Mouse (Mus musculus): ENCODE data around the gene 1600014C23Rik. TPM values are rescaled to one million over a fixed set of nuclear protein-coding genes. Genes with fewer than 3 reads are reported as not detected.
A peak's percentile ranks its signal among the peaks of the same experiment; 100 is the strongest.

The 1600014C23Rik gene
- polyA plus RNA-seq (2014; fragmentation: Nextera tagmentation; extraction: Ambion mirVana) = not detected in 2 replicates

- 1% methylated on average over 41 of the region's 41 CpGs for WGBS
- H3K4me1 ChIP-seq (replicated peaks; ENCODE audit: control insufficient read depth, insufficient read depth, low read length) = peaks cover 41% of the 10 kb centered on the region
Observed at GRCm38 (mm10) chr17:45733735-45734301, at the start of gene 1600014C23Rik. TSS of gene 1600014C23Rik (minus strand) at chr17:45733844.

GRCm38 (mm10) chr17:45778446-45778845 is 44.8 kb upstream of the 1600014C23Rik start:
- no peaks in the 10 kb centered on the region for H3K4me1 ChIP-seq (replicated peaks; ENCODE audit: control insufficient read depth, insufficient read depth, low read length)
- no peak overlapping the region for H3K27ac ChIP-seq (ENCODE audit: low read depth, low read length)
- H3K27me3 ChIP-seq (replicated peaks; ENCODE audit: control insufficient read depth, insufficient read depth, low read length) = no peaks in the 10 kb centered on the region
- H3K9me3 ChIP-seq (ENCODE audit: control insufficient read depth, low read length) = no peaks in the 10 kb centered on the region
- no peak overlapping the region for H3K4me2 ChIP-seq
- 84% methylated on average over 4 of the region's 4 CpGs for WGBS
- no peak for ATAC-seq (replicated peaks; ENCODE audit: low FRiP score)
- no peaks in the 10 kb centered on the region; the same call in 1 of the 2 replicates for H3K36me3 ChIP-seq (ENCODE audit: control insufficient read depth, insufficient read depth, low read length)
- no peak overlapping the region for H3K4me3 ChIP-seq (ENCODE audit: low read depth, low read length)
- H3K9ac ChIP-seq (ENCODE audit: low read depth, low read length) = no peak overlapping the region
- no peak for DNase-seq (ENCODE audit: low spot score)

More at GRCm38 (mm10) chr17:45733735-45734301, at the start of gene 1600014C23Rik:
- peaks cover 30% of the 10 kb centered on the region for H3K27me3 ChIP-seq (replicated peaks; ENCODE audit: control insufficient read depth, insufficient read depth, low read length)
- H3K4me3 ChIP-seq (ENCODE audit: low read depth, low read length) = peak within 1 kb of the TSS; percentile 40
- H3K9ac ChIP-seq (ENCODE audit: low read depth, low read length) = peak within 1 kb of the TSS; percentile 65
- H3K4me2 ChIP-seq = peak within 1 kb of the TSS; percentile 85
- H3K9me3 ChIP-seq (ENCODE audit: control insufficient read depth, low read length) = no peaks in the 10 kb centered on the region
- no peak for DNase-seq (ENCODE audit: low spot score)
- no peaks in the 10 kb centered on the region for H3K36me3 ChIP-seq (ENCODE audit: control insufficient read depth, insufficient read depth, low read length)
- no peak for ATAC-seq (replicated peaks; ENCODE audit: low FRiP score)
- peak within 1 kb of the TSS; percentile 72 for H3K27ac ChIP-seq (ENCODE audit: low read depth, low read length)

GRCm38 (mm10) chr17:45777431-45777830 is 43.8 kb upstream of the 1600014C23Rik start:
- no peak overlapping the region for H3K4me2 ChIP-seq
- H3K9me3 ChIP-seq (ENCODE audit: control insufficient read depth, low read length) = no peaks in the 10 kb centered on the region
- DNase-seq (ENCODE audit: low spot score) (no peak), ATAC-seq (replicated peaks; ENCODE audit: low FRiP score) (no peak)
- no peak overlapping the region for H3K9ac ChIP-seq (ENCODE audit: low read depth, low read length)
- no peak overlapping the region for H3K4me3 ChIP-seq (ENCODE audit: low read depth, low read length)
- H3K27me3 ChIP-seq (replicated peaks; ENCODE audit: control insufficient read depth, insufficient read depth, low read length) = no peaks in the 10 kb centered on the region
- no peaks in the 10 kb centered on the region for H3K36me3 ChIP-seq (ENCODE audit: control insufficient read depth, insufficient read depth, low read length)
- 72% methylated on average over 6 of the region's 6 CpGs for WGBS
- no peak overlapping the region for H3K27ac ChIP-seq (ENCODE audit: low read depth, low read length)
- H3K4me1 ChIP-seq (replicated peaks; ENCODE audit: control insufficient read depth, insufficient read depth, low read length) = no peaks in the 10 kb centered on the region

GRCm38 (mm10) chr17:45776185-45776584 is 42.5 kb upstream of the 1600014C23Rik start:
- Histone ChIP-seq H3K9me3 (ENCODE audit: control insufficient read depth, low read length) (no peaks in the 10 kb centered on the region), H3K36me3 (ENCODE audit: control insufficient read depth, insufficient read depth, low read length) (no peaks in the 10 kb centered on the region), H3K9ac (ENCODE audit: low read depth, low read length) (no peak overlapping the region), H3K27ac (ENCODE audit: low read depth, low read length) (no peak overlapping the region), H3K4me3 (ENCODE audit: low read depth, low read length) (no peak overlapping the region), H3K27me3 (replicated peaks; ENCODE audit: control insufficient read depth, insufficient read depth, low read length) (no peaks in the 10 kb centered on the region), H3K4me2 (no peak overlapping the region), H3K4me1 (replicated peaks; ENCODE audit: control insufficient read depth, insufficient read depth, low read length) (no peaks in the 10 kb centered on the region)
- 89% methylated on average over 8 of the region's 8 CpGs for WGBS
- ATAC-seq (replicated peaks; ENCODE audit: low FRiP score) (no peak), DNase-seq (ENCODE audit: low spot score) (no peak)

- no peaks in the 10 kb centered on the region for H3K36me3 ChIP-seq (ENCODE audit: control insufficient read depth, insufficient read depth, low read length)
- no peak overlapping the region for H3K9ac ChIP-seq (ENCODE audit: low read depth, low read length)
- no peak overlapping the region for H3K4me2 ChIP-seq
- ATAC-seq (replicated peaks; ENCODE audit: low FRiP score) = no peak
- H3K4me3 ChIP-seq (ENCODE audit: low read depth, low read length) = no peak overlapping the region
- no peak for DNase-seq (ENCODE audit: low spot score)
- no peaks in the 10 kb centered on the region for H3K4me1 ChIP-seq (replicated peaks; ENCODE audit: control insufficient read depth, insufficient read depth, low read length)
- H3K27me3 ChIP-seq (replicated peaks; ENCODE audit: control insufficient read depth, insufficient read depth, low read length) = no peaks in the 10 kb centered on the region
- no peaks in the 10 kb centered on the region for H3K9me3 ChIP-seq (ENCODE audit: control insufficient read depth, low read length)
- 83% methylated on average over 9 of the region's 9 CpGs for WGBS
- H3K27ac ChIP-seq (ENCODE audit: low read depth, low read length) = no peak overlapping the region
Observed at GRCm38 (mm10) chr17:45775468-45775867, 41.8 kb upstream of the 1600014C23Rik start.

- no peaks in the 10 kb centered on the region for H3K27me3 ChIP-seq (replicated peaks; ENCODE audit: control insufficient read depth, insufficient read depth, low read length)
- H3K36me3 ChIP-seq (ENCODE audit: control insufficient read depth, insufficient read depth, low read length) = no peaks in the 10 kb centered on the region
- no peak overlapping the region for H3K4me3 ChIP-seq (ENCODE audit: low read depth, low read length)
- DNase-seq (ENCODE audit: low spot score) = no peak
- no peak overlapping the region for H3K9ac ChIP-seq (ENCODE audit: low read depth, low read length)
- H3K4me2 ChIP-seq = no peak overlapping the region
- 48% methylated on average over 3 of the region's 3 CpGs for WGBS
- H3K27ac ChIP-seq (ENCODE audit: low read depth, low read length) = no peak overlapping the region
- peaks cover 6% of the 10 kb centered on the region for H3K4me1 ChIP-seq (replicated peaks; ENCODE audit: control insufficient read depth, insufficient read depth, low read length)
- no peak for ATAC-seq (replicated peaks; ENCODE audit: low FRiP score)
- no peaks in the 10 kb centered on the region for H3K9me3 ChIP-seq (ENCODE audit: control insufficient read depth, low read length)
Observed at GRCm38 (mm10) chr17:45772566-45772965, 38.9 kb upstream of the 1600014C23Rik start.

GRCm38 (mm10) chr17:45772096-45772495 is 38.5 kb upstream of the 1600014C23Rik start:
- ATAC-seq (replicated peaks; ENCODE audit: low FRiP score) (no peak), DNase-seq (ENCODE audit: low spot score) (no peak)
- WGBS = 80% methylated on average over 8 of the region's 8 CpGs
- Histone ChIP-seq H3K4me2 (no peak overlapping the region), H3K9ac (ENCODE audit: low read depth, low read length) (no peak overlapping the region), H3K9me3 (ENCODE audit: control insufficient read depth, low read length) (no peaks in the 10 kb centered on the region), H3K4me1 (replicated peaks; ENCODE audit: control insufficient read depth, insufficient read depth, low read length) (peaks cover 10% of the 10 kb centered on the region), H3K27ac (ENCODE audit: low read depth, low read length) (no peak overlapping the region), H3K36me3 (ENCODE audit: control insufficient read depth, insufficient read depth, low read length) (no peaks in the 10 kb centered on the region), H3K27me3 (replicated peaks; ENCODE audit: control insufficient read depth, insufficient read depth, low read length) (no peaks in the 10 kb centered on the region), H3K4me3 (ENCODE audit: low read depth, low read length) (no peak overlapping the region)

GRCm38 (mm10) chr17:45770441-45770840 is 36.8 kb upstream of the 1600014C23Rik start:
- H3K36me3 ChIP-seq (ENCODE audit: control insufficient read depth, insufficient read depth, low read length) = no peaks in the 10 kb centered on the region
- no peak overlapping the region for H3K4me3 ChIP-seq (ENCODE audit: low read depth, low read length)
- H3K27ac ChIP-seq (ENCODE audit: low read depth, low read length) = no peak overlapping the region
- H3K27me3 ChIP-seq (replicated peaks; ENCODE audit: control insufficient read depth, insufficient read depth, low read length) = no peaks in the 10 kb centered on the region
- no peaks in the 10 kb centered on the region for H3K9me3 ChIP-seq (ENCODE audit: control insufficient read depth, low read length)
- DNase-seq (ENCODE audit: low spot score) = no peak
- no peak overlapping the region for H3K4me2 ChIP-seq
- H3K4me1 ChIP-seq (replicated peaks; ENCODE audit: control insufficient read depth, insufficient read depth, low read length) = peaks cover 21% of the 10 kb centered on the region
- WGBS = 73% methylated on average over 6 of the region's 6 CpGs
- H3K9ac ChIP-seq (ENCODE audit: low read depth, low read length) = no peak overlapping the region
- no peak for ATAC-seq (replicated peaks; ENCODE audit: low FRiP score)

GRCm38 (mm10) chr17:45769821-45770220 is 36.2 kb upstream of the 1600014C23Rik start:
- peaks cover 21% of the 10 kb centered on the region for H3K4me1 ChIP-seq (replicated peaks; ENCODE audit: control insufficient read depth, insufficient read depth, low read length)
- H3K27me3 ChIP-seq (replicated peaks; ENCODE audit: control insufficient read depth, insufficient read depth, low read length) = no peaks in the 10 kb centered on the region

More at GRCm38 (mm10) chr17:45769821-45770220, 36.2 kb upstream of the 1600014C23Rik start:
- no peak overlapping the region for H3K27ac ChIP-seq (ENCODE audit: low read depth, low read length)
- no peak overlapping the region for H3K4me3 ChIP-seq (ENCODE audit: low read depth, low read length)
- no peaks in the 10 kb centered on the region for H3K36me3 ChIP-seq (ENCODE audit: control insufficient read depth, insufficient read depth, low read length)
- WGBS = 62% methylated on average over 5 of the region's 6 CpGs
- DNase-seq (ENCODE audit: low spot score) = no peak
- no peaks in the 10 kb centered on the region for H3K9me3 ChIP-seq (ENCODE audit: control insufficient read depth, low read length)
- ATAC-seq (replicated peaks; ENCODE audit: low FRiP score) = no peak
- no peak overlapping the region for H3K9ac ChIP-seq (ENCODE audit: low read depth, low read length)
- no peak overlapping the region for H3K4me2 ChIP-seq

All from liver, embryonic 11.5 days (tissue).